Mouse (Mus musculus) midbrain, postnatal 0 days (tissue): Measurements from ENCODE around the gene Myh10. TPM values are rescaled to one million over a fixed set of nuclear protein-coding genes. Genes with fewer than 3 reads are reported as not detected.

ENCODE experiments used
- ATAC-seq: fragments of 200-750 bp; cut with Nextera tagmentation; 2 replicates; pipeline ENCODE4 v1.8.0; 2017; ENCODE audit warnings: moderate number of reproducible peaks, mild to moderate bottlenecking, moderate TSS enrichment, moderate library complexity; ENCODE audit not compliant: low FRiP score
- DNase-seq: peaks from one replicate; pipeline ENCODE4 v3.0.0-alpha.2; 2015; ENCODE audit warnings: low spot score
- H3K27ac ChIP-seq: fragments of 300-500 bp; sonication (generic); 2 replicates; pipeline ENCODE4 v1.5.1; 2014; ENCODE audit warnings: low read depth, mild to moderate bottlenecking, low read length, mixed read lengths
- H3K27me3 ChIP-seq: fragments of 300-500 bp; sonication (generic); 2 replicates; pipeline ENCODE4 v1.6.1; 2014; ENCODE audit warnings: low read length, control low read depth, mixed read lengths; ENCODE audit not compliant: insufficient read depth
- H3K36me3 ChIP-seq: fragments of 300-500 bp; sonication (generic); 2 replicates; pipeline ENCODE4 v1.6.1; 2014; ENCODE audit warnings: low read length, control low read depth, mixed read lengths; ENCODE audit not compliant: insufficient read depth
- H3K4me1 ChIP-seq: fragments of 300-500 bp; sonication (generic); 2 replicates; pipeline ENCODE4 v1.6.1; 2014; ENCODE audit warnings: mild to moderate bottlenecking, control low read depth, antibody characterized with exemption, low read length, mixed read lengths; ENCODE audit not compliant: insufficient read depth
- H3K4me2 ChIP-seq: fragments of 300-500 bp; sonication (generic); 2 replicates; pipeline ENCODE4 v1.6.1; 2014; ENCODE audit warnings: low read depth, mild to moderate bottlenecking, low read length, mixed read lengths; ENCODE audit not compliant: poor library complexity, severe bottlenecking
- H3K4me3 ChIP-seq: fragments of 300-500 bp; sonication (generic); 2 replicates; pipeline ENCODE4 v1.5.1; 2014; ENCODE audit warnings: low read depth, mild to moderate bottlenecking, low read length, moderate library complexity
- H3K9ac ChIP-seq: fragments of 300-500 bp; sonication (generic); replicated peaks from 2 replicates; pipeline ENCODE4 v1.6.1; 2014; ENCODE audit warnings: mild to moderate bottlenecking, low read length, moderate library complexity, mixed read lengths; ENCODE audit not compliant: poor library complexity, severe bottlenecking
- H3K9me3 ChIP-seq: fragments of 300-500 bp; sonication (generic); 2 replicates; pipeline ENCODE4 v1.6.1; 2016; ENCODE audit warnings: low read length, control low read depth
- CTCF ChIP-seq: IDR thresholded peaks from 2 replicates; pipeline ENCODE4 v1.5.1; 2016; ENCODE audit warnings: antibody characterized with exemption, mild to moderate bottlenecking
- WGBS: fragments of 180-500 bp; shearing (Covaris S2); extraction: QIAGEN DNeasy Blood & Tissue Kit; methylation state at CpG from one replicate; pipeline ENCODE4 v1.1.7; 2014; 5-methylcytosine and 5-hydroxymethylcytosine counted together
- polyA plus RNA-seq: library from polyadenylated mRNA; unstranded; fragments of >200 nt; fragmentation: Nextera tagmentation; extraction: Ambion mirVana; gene quantifications from 2 replicates; pipeline ENCODE4 v1.2.1, GENCODE M21; 2015
- total RNA-seq: library from RNA; depleted of rRNA; stranded (reverse); fragments of >200 nt; gene quantifications from 2 replicates; pipeline ENCODE4 v1.2.3, GENCODE M21; 2014

The Myh10 gene
- total and polyA plus RNA-seq, 2 experiments from 2014 or later: 68.0 to 217 TPM

- 89% methylated on average over 9 of the region's 9 CpGs for WGBS
Observed at GRCm38 (mm10) chr11:68787222-68787621, 95.9 kb downstream of the Myh10 start.

GRCm38 (mm10) chr11:68790720-68791119 lies 99.4 kb downstream of the Myh10 start:
- no peaks in the 10 kb centered on the region for H3K4me1 ChIP-seq
- H3K4me2 ChIP-seq: no peak overlapping the region
- no peaks in the 10 kb centered on the region for H3K9me3 ChIP-seq
- no peak overlapping the region for H3K27ac ChIP-seq
- no peak for TF ChIP-seq CTCF
- no peak overlapping the region for H3K4me3 ChIP-seq
- no peak overlapping the region for H3K9ac ChIP-seq
- no peak for DNase-seq
- WGBS: 88% methylated on average over 10 of the region's 10 CpGs
- no peak for ATAC-seq
- H3K27me3 ChIP-seq: no peaks in the 10 kb centered on the region
- H3K36me3 ChIP-seq: peaks cover 87% of the 10 kb centered on the region

More at GRCm38 (mm10) chr11:68787222-68787621, 95.9 kb downstream of the Myh10 start:
- DNase-seq: no peak
- no peak overlapping the region for H3K4me2 ChIP-seq
- ATAC-seq: no peak
- H3K27ac ChIP-seq: no peak overlapping the region
- no peak overlapping the region for H3K4me3 ChIP-seq
- TF ChIP-seq CTCF: no peak
- H3K4me1 ChIP-seq: no peaks in the 10 kb centered on the region
- H3K27me3 ChIP-seq: no peaks in the 10 kb centered on the region
- H3K9me3 ChIP-seq: no peaks in the 10 kb centered on the region
- no peak overlapping the region for H3K9ac ChIP-seq
- peaks cover 85% of the 10 kb centered on the region for H3K36me3 ChIP-seq

GRCm38 (mm10) chr11:68791794-68792193 lies 100.4 kb downstream of the Myh10 start:
- TF ChIP-seq CTCF: no peak
- Histone ChIP-seq H3K9me3 (no peaks in the 10 kb centered on the region), H3K4me1 (no peaks in the 10 kb centered on the region), H3K4me3 (no peak overlapping the region), H3K36me3 (peaks cover 83% of the 10 kb centered on the region), H3K9ac (no peak overlapping the region), H3K27ac (no peak overlapping the region), H3K27me3 (no peaks in the 10 kb centered on the region), H3K4me2 (no peak overlapping the region)
- 91% methylated on average over 9 of the region's 9 CpGs for WGBS
- DNase-seq (no peak), ATAC-seq (no peak)

GRCm38 (mm10) chr11:68798258-68798657 lies 106.9 kb downstream of the Myh10 start:
- Histone ChIP-seq H3K36me3 (peaks cover 91% of the 10 kb centered on the region), H3K4me1 (no peaks in the 10 kb centered on the region), H3K9ac (no peak overlapping the region), H3K4me3 (no peak overlapping the region), H3K27ac (no peak overlapping the region), H3K27me3 (no peaks in the 10 kb centered on the region), H3K9me3 (no peaks in the 10 kb centered on the region), H3K4me2 (no peak overlapping the region)
- 98% methylated on average over 10 of the region's 10 CpGs for WGBS
- ATAC-seq (no peak), DNase-seq (no peak)
- no peak for TF ChIP-seq CTCF

GRCm38 (mm10) chr11:68805148-68805547 lies 113.8 kb downstream of the Myh10 start:
- H3K9me3 ChIP-seq: no peaks in the 10 kb centered on the region
- H3K27ac ChIP-seq: no peak overlapping the region
- peaks cover 86% of the 10 kb centered on the region for H3K36me3 ChIP-seq
- WGBS: 62% methylated on average over 4 of the region's 4 CpGs
- H3K27me3 ChIP-seq: no peaks in the 10 kb centered on the region
- peak; percentile 71 for TF ChIP-seq CTCF
- no peak overlapping the region for H3K4me3 ChIP-seq
- peak; percentile 39 for DNase-seq
- H3K9ac ChIP-seq: no peak overlapping the region
- no peak overlapping the region for H3K4me2 ChIP-seq
- ATAC-seq: no peak
- no peaks in the 10 kb centered on the region for H3K4me1 ChIP-seq

- Histone ChIP-seq H3K4me2 (no peak overlapping the region), H3K36me3 (peaks cover 79% of the 10 kb centered on the region), H3K4me1 (no peaks in the 10 kb centered on the region), H3K9ac (no peak overlapping the region), H3K27me3 (no peaks in the 10 kb centered on the region), H3K9me3 (no peaks in the 10 kb centered on the region), H3K27ac (no peak overlapping the region), H3K4me3 (no peak overlapping the region)
- whole genome bisulfite sequencing: 42% methylated on average over 6 of the region's 6 CpGs
- DNase-seq: peak; percentile 71
- ATAC-seq: no peak
- peak; percentile 94 for TF ChIP-seq CTCF
Observed at GRCm38 (mm10) chr11:68807787-68808186, 116.4 kb downstream of the Myh10 start.
